Mouse (Mus musculus) cerebellum, adult (tissue): ENCODE data around the gene Bdh1.
"Not testable (repeated sequence)": the region's sequence is repeated elsewhere in the genome, so short reads cannot be mapped to it uniquely, and the experiment has no call there.

Source experiments
- ATAC-seq: cut with Nextera tagmentation; 2 replicates; pipeline ENCODE4 v1.9.2; 2017; ENCODE audit warnings: mild to moderate bottlenecking, moderate library complexity, mixed read lengths; ENCODE audit not compliant: insufficient number of reproducible peaks, low FRiP score, low TSS enrichment

Gene Bdh1

GRCm38 (mm10) chr16:31422000-31422399 lies at the start of gene Bdh1:
Gene Bdh1, plus strand, starts transcription at chr16:31422280.
- no peak for ATAC-seq

GRCm38 (mm10) chr16:31372316-31372715 lies 49.8 kb upstream of the Bdh1 start:
- ATAC-seq, result not testable (repeated sequence)

GRCm38 (mm10) chr16:31375877-31376582 lies 46.0 kb upstream of the Bdh1 start:
- ATAC-seq, result not testable (repeated sequence)

- not testable (repeated sequence) for ATAC-seq
Measured at GRCm38 (mm10) chr16:31388269-31388668, 33.8 kb upstream of the Bdh1 start.

- ATAC-seq, result no peak
Measured at GRCm38 (mm10) chr16:31399231-31399630, 22.8 kb upstream of the Bdh1 start.

- ATAC-seq, result no peak
Measured at GRCm38 (mm10) chr16:31400908-31401692, 21.0 kb upstream of the Bdh1 start.

- ATAC-seq, result no peak
Measured at GRCm38 (mm10) chr16:31402096-31402495, 20.0 kb upstream of the Bdh1 start.

- no peak for ATAC-seq
Measured at GRCm38 (mm10) chr16:31403971-31404370, 18.1 kb upstream of the Bdh1 start.

- no peak for ATAC-seq
Measured at GRCm38 (mm10) chr16:31405040-31405439, 17.0 kb upstream of the Bdh1 start.

- no peak for ATAC-seq
Measured at GRCm38 (mm10) chr16:31407872-31408271, 14.2 kb upstream of the Bdh1 start.

GRCm38 (mm10) chr16:31410969-31411368 lies 11.1 kb upstream of the Bdh1 start:
- ATAC-seq, result no peak

GRCm38 (mm10) chr16:31412321-31412720 lies 9.8 kb upstream of the Bdh1 start:
- no peak for ATAC-seq

- ATAC-seq, result no peak
Measured at GRCm38 (mm10) chr16:31413777-31414176, 8.3 kb upstream of the Bdh1 start.

GRCm38 (mm10) chr16:31415885-31416450 lies 6.1 kb upstream of the Bdh1 start:
- no peak for ATAC-seq

GRCm38 (mm10) chr16:31418704-31419103 lies 3.4 kb upstream of the Bdh1 start:
- ATAC-seq, result no peak

GRCm38 (mm10) chr16:31419457-31419856 lies 2.6 kb upstream of the Bdh1 start:
- no peak for ATAC-seq

- ATAC-seq, result no peak
Measured at GRCm38 (mm10) chr16:31422722-31423121, 642 bp downstream of the Bdh1 start.

GRCm38 (mm10) chr16:31423368-31423767 lies 1.3 kb downstream of the Bdh1 start:
- no peak for ATAC-seq

GRCm38 (mm10) chr16:31424416-31425187 lies 2.5 kb downstream of the Bdh1 start:
- no peak for ATAC-seq

- no peak for ATAC-seq
Measured at GRCm38 (mm10) chr16:31425508-31425907, 3.4 kb downstream of the Bdh1 start.
